Mouse (Mus musculus) G1E-ER4 (cell line): ENCODE data around the gene Rccd1. TPM values are rescaled to one million over a fixed set of nuclear protein-coding genes. Genes with fewer than 3 reads are reported as not detected.

ENCODE experiments used
- GATA1 ChIP-seq: IDR thresholded peaks from one replicate; pipeline ENCODE4 v1.8.0; 2012; ENCODE audit warnings: low read length, inconsistent platforms
- polyA plus RNA-seq: library from polyadenylated mRNA; stranded (reverse); fragments of >175 nt; gene quantifications from 2 replicates; pipeline ENCODE4 v1.2.3, GENCODE M21; 2012

The Rccd1 gene
- polyA plus RNA-seq, 1 experiment, result 22.2 TPM

- no peak for TF ChIP-seq GATA1
These were observed 63.5 kb downstream of the Rccd1 start, which contains the start of gene Ngrn for GRCm38 (mm10) chr7:80260625-80261371. Ngrn (plus strand) TSS chr7:80261215.

- TF ChIP-seq GATA1, result no peak
These were observed 66.5 kb downstream of the Rccd1 start for GRCm38 (mm10) chr7:80257706-80258105.

GRCm38 (mm10) chr7:80255981-80256380 lies 68.3 kb downstream of the Rccd1 start:
- no peak for TF ChIP-seq GATA1

- TF ChIP-seq GATA1, result peak; percentile 81
These were observed 71.4 kb downstream of the Rccd1 start for GRCm38 (mm10) chr7:80252886-80253285.

GRCm38 (mm10) chr7:80252437-80252836 lies 71.8 kb downstream of the Rccd1 start:
- no peak for TF ChIP-seq GATA1

DNA sequence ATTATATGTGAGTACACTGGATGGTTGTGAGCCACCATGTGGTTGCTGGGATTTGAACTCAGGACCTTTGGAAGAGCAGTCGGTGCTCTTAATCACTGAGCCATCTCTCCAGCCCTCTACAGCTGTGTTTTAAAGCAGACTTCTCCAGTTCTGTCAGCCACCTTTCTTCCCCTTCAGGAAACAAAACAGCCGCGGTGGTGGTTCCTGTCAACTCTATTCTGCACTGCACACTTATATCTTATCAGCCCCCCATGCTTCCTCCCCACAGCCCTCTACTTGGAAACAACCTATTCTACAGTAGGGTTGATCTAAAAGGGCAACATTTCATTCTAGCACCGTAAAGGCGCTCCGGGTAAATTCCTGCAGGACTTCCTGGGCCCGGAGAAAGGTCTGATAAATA lies 77.4 kb downstream of the Rccd1 start:
- no peak for TF ChIP-seq GATA1

DNA sequence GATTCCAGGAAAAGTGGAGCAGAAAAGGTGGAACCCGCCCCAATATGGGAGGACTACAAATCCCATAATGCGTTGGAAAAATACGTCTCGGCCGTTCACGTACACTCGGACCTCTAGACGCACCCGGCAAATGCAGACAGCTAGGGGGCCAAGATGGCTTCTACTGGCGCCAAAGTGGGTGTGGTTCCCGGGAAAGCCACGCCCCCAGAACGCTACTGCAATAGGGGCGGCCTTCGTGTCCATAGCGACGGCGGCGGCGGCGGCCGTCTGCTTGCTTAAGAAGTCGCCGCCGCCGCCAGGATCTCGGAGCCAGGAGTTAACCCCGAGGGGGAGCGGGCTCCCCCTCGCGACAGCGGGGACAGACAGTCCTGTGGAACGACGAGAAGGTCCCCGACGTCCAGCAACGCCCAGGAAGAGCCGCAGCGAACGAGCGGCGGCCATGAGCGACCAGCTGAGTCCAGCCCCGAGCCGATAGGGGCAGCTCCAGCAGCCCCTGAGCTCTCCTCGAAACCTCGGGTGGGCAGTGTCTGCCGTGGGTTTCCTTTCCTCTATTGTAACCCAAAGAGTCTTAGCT lies 78.0 kb downstream of the Rccd1 start, which contains the start of gene Ttll13:
Ttll13 (plus strand) TSS at position 229 of the 574 bp plus-strand sequence.
- TF ChIP-seq GATA1, result no peak

DNA sequence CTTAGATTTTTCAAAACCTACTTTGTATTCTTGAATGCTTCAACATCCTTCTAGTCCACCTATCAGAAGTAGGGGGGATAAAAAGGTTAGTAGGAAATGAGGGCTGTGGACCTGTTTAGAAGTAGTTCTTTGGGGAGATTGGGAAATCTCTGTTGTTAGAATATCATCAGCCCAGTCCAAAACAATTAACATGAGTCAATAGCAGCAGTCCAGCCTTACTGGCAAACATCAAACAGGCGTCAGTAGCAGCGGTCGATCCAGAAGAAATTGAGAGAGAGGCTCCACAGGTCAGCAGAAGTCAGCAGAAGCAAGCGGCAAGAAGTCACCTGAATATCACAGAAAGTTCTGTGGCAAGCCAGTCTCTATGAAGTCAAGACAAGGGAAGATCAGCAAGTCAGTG lies 79.4 kb downstream of the Rccd1 start:
- no peak for TF ChIP-seq GATA1

Other genes with a start within 250 kb of the Rccd1 start
- 14.1 and 15.4 TPM in 2 replicates for gene Idh2, start 209.1 kb downstream of the Rccd1 start, polyA plus RNA-seq
- gene Sema4b, start 137.6 kb downstream of the Rccd1 start, polyA plus RNA-seq, result 18.5 and 25.3 TPM in 2 replicates
- 62.3 and 76.0 TPM in 2 replicates for gene Cib1, start 91.6 kb downstream of the Rccd1 start, polyA plus RNA-seq
- 5.3 and 6.0 TPM in 2 replicates for gene Gdpgp1, start 91.6 kb downstream of the Rccd1 start, polyA plus RNA-seq
- gene Ttll13, start 78.1 kb downstream of the Rccd1 start, polyA plus RNA-seq, result 0.43 and 0.80 TPM in 2 replicates
- 44.2 and 71.4 TPM in 2 replicates for gene Ngrn, start 63.2 kb downstream of the Rccd1 start, polyA plus RNA-seq
- 7.1 and 7.2 TPM in 2 replicates for gene Vps33b, start 54.8 kb downstream of the Rccd1 start, polyA plus RNA-seq
- 18.3 and 22.7 TPM in 2 replicates for gene Prc1, start 30.0 kb downstream of the Rccd1 start, polyA plus RNA-seq
- 51.5 and 61.6 TPM in 2 replicates for gene Unc45a, start 16.6 kb upstream of the Rccd1 start, polyA plus RNA-seq
- gene Hddc3, start 18.6 kb upstream of the Rccd1 start, polyA plus RNA-seq, result 84.0 and 146 TPM in 2 replicates
- 23.0 and 31.2 TPM in 2 replicates for gene Man2a2, start 46.9 kb upstream of the Rccd1 start, polyA plus RNA-seq
- 0.70 and 0.98 TPM in 2 replicates for gene Fes, start 63.5 kb upstream of the Rccd1 start, polyA plus RNA-seq
- gene Furin, start 81.0 kb upstream of the Rccd1 start, polyA plus RNA-seq, result 123 TPM in 2 replicates
- 152 and 215 TPM in 2 replicates for gene Blm, start 210.7 kb upstream of the Rccd1 start, polyA plus RNA-seq